Mouse (Mus musculus) heart, postnatal 0 days (tissue): ENCODE data around the gene Emp2.

Experiments
- CTCF ChIP-seq: IDR thresholded peaks from 2 replicates; pipeline ENCODE4 v1.5.1; 2016; ENCODE audit warnings: antibody characterized with exemption, control low read depth, low read depth
- EP300 ChIP-seq: IDR thresholded peaks from 2 replicates; pipeline ENCODE4 v1.6.1; 2016; ENCODE audit warnings: antibody characterized with exemption, low read depth

DNA sequence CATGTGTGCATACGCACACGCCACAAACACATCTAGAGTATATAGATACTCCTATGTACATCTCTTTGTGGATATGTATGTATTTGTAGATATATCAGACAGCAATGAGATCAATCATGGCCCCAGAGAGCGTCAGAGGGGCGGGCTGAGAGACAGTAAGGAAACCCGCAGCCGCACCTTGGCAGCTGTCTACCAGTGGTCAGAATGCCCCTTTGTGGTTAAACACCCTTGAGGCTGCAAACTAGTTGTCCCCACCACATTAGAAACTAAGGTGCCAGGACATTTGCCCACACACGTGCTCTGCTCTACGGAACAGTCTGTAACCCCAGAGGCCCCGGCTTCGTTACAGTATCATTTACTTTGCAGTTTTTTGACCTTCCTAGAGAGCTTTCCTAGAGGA, 26.2 kb upstream of the Emp2 start:
- TF ChIP-seq CTCF (no peak), EP300 (no peak)
